Mouse (Mus musculus) heart, postnatal 25 days (tissue): ENCODE data around the gene Celf2. TPM values are rescaled to one million over a fixed set of nuclear protein-coding genes. Genes with fewer than 3 reads are reported as not detected.

Experiments
- DNase-seq: peaks from one replicate; pipeline ENCODE4 v3.0.0; 2022; ENCODE audit warnings: low spot score
- intact Hi-C: fragments of 180-260 bp; cut with DNase I; formaldehyde crosslinking; loops from one replicate; pipeline ENCODE4 v1.15.1; 2025
- total RNA-seq, 2 experiments: library from RNA; stranded (reverse); gene quantifications; 2 replicates each; pipeline ENCODE4 v1.2.3; 2021

Celf2 gene
- total RNA-seq, 2 experiments from 2014 or later: 63.1 to 72.7 TPM

DNA sequence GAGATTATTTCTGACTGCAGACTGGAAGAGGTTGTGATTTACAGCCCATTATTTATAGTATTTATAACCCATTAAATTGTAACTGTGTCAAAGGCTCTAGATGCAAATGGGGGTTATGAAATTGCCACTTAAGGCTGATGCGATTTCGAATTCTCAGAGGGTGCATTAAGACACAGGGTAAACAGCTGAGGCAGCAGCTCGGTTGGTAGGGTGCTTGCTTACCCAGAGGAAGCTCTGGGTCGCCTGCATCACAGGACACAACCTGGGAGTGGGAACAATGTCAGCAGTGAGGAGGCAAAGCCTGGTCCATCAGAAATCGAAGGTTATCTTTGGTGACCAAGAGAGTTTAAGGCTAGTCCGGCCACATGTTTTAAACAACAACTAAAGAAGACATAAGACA lies 286.5 kb downstream of the Celf2 start:
- intact Hi-C loops: no loop called here
- no peak for DNase-seq

DNA sequence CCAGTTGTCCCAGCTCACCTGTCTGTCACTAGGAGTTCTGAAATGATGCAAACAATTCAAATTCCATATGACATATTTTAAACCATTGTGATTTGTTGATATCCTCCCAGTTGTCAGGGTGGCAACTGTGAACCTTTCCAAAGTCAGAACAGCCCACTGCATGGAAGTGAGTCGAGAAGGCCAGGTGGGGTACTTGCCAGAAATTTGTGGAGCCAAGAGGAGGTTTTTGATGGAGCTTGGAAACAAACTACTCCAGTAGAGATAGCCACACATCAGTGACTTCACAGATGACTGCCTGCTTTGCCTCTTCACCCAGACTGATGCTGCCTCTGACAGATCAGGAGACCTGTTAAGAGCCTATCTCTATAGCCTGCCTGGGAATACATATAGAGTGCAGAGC lies 287.5 kb downstream of the Celf2 start:
- no peak for DNase-seq
- intact Hi-C loops: no loop called here

- intact Hi-C loops: no loop called here
- no peak for DNase-seq
Measured at GRCm38 (mm10) chr2:7218101-7218500, 291.3 kb downstream of the Celf2 start.

DNA sequence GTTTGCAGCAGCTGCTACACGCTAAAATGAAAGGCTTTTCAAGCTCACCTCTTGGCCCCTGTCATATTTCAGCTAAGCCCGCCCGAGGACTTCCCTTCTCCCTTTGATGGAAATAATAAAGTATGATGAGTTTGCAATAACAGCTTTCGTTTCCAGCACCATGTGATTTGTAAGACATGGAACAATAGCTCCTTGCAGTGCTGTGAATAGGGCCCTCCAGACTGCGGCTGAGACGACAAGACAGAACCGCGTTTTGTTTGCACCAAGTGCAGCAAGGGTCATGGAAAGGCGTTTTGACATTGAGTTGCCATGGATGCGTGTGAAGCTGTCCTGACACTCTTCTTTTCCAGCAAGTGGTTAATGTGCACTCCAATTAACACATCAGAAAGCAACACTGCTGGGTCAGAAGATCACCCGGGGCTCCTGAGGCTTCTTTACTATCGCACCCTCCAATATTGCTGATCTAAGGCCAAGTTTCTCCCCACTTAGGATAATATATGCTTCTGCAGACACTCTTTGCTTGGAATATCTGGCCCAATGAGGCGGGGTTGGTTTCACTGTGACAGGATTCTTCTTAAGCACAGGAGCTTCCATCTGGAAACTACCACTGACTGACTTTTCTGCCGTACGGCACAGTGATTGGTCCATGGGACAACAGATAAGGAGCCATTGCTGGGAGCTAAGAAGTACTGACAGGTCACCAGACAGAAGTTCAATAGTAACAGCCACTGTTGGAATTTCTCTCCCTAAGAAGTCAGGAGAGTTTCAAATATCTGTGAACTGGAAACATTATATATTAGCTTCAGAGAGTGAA lies 301.5 kb downstream of the Celf2 start:
- DNase-seq: no peak
- intact Hi-C loops: no loop called here

GRCm38 (mm10) chr2:7193413-7193812 lies 315.9 kb downstream of the Celf2 start:
- no peak for DNase-seq
- intact Hi-C loops: no loop called here

DNA sequence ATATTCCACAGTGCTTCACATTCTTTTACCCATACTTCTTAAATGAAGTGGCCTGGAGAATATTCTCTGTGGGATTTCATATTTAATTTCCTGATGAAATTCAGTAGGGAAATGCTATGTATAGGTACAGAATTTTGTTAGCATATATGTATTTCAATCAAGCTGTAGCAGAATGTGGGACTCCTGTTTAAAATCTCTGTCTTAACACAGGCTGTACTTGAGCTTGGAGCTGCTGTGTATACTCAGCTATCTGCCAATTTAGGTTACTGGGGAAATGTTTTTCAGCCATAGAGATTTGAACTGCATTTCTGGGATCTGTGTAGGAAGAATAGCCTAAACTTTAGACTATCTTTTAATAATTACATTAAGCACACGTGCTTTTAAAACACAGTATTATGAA lies 330.2 kb downstream of the Celf2 start:
- intact Hi-C loops: no loop called here
- DNase-seq: no peak

DNA sequence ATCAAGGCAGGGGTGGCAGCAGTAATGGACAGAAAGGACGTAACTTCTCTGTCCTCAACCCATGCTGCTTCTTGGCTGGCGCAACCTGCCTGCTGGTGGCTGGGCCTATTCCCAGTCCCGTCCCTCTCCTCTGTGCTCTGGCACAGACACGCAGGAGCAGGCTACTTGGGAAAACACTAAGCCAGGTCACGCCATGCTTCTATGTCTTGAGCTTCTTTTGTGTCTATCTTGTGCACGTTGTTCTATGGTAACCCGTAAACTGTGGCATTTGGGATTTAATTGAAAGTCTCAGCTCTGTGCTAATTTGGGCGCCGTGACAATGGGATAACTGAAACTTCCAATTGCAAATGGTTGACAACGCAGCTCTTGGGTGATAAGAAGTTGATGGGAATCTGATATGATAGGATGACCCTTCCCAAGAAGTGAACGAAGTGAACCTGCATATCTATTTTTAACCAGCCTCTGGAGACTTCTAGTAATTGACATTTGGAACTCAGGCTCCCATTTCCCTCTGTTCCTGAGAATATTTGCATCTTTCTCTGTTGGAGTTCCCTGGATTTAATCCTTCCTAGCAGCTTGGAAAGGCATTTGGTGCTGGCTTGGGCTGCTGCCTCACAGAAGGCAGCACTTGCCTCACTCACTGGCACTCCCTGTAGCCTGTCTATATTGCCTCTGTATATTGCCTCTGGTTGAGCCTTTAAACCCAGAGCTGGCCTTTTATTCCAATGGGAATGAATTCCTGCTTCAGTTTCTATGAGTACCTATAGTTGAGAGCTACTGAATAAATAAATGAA lies 335.9 kb downstream of the Celf2 start:
- DNase-seq: no peak
- intact Hi-C loops: no loop called here

DNA sequence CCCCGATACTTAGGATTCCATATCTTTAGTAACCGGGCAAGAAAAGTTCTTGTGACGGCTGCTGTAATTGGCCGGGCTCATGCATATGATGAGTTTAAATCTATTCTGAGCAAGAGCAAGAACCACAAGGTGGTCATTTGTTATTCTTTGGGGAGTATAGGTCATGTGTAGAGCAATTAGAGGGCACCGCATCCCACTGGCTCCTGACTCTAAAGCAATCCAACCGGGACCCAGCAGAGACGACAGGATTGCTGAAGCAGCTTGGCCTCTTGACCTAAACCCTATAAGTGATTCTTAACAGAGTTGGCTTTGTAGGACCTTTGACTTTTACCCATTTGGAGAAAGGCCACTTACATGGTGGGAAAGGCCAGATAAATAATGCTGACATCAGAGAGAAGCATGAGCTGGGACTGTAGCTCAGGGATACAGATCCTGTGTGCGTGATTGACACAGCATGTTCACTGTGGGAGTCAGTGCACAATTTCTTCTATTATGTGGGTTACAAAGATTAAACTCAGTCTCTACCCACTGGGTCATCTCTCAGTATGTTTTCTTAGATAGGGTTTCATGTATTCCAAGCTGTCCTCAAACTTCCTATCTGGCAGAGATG lies 338.2 kb downstream of the Celf2 start:
- intact Hi-C loops: no loop called here
- DNase-seq: no peak

DNA sequence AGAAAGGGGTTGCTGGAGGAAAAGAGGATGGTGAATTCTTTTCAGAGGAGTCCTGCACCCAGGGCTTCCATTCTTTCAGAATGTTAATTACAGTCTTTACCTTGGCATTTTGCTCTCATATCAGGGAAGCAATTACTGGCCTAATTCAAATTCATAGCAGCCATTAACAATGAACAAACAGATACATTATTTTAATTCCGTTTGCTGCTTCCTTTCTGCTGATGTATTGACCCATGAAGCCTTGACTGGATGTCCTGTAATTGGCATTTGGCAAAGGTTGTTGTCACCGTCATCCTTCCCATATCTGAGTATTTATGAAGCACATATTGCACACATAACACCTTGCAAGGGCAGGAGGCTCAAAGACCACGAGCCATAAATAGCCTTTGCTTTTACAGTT lies 343.6 kb downstream of the Celf2 start:
- intact Hi-C loops: no loop called here
- no peak for DNase-seq

- DNase-seq: no peak
- intact Hi-C loops: no loop called here
Measured at GRCm38 (mm10) chr2:7160108-7160507, 349.3 kb downstream of the Celf2 start.

DNA sequence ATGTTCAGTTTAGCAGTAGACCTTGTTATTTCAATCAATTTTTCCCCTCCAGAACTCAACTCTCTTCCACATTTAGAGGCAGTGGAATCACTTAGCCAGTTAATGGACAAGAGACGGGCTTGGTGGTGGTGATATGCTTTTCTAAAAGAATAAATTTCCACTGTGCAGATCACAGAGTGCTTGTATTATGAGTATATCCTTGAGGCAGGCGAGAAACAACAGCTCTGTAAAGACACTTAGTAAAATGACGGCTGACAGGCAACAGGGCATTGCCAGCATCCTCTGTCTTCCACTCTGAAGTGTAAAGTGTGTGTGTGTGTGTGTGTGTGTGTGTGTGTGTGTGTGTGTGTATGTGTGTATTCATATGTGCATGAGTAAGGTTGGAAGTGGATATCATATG lies 362.1 kb downstream of the Celf2 start:
- DNase-seq: no peak
- intact Hi-C loops: no loop called here

GRCm38 (mm10) chr2:7145541-7146043 lies 363.8 kb downstream of the Celf2 start:
- intact Hi-C loops: no loop called here

GRCm38 (mm10) chr2:7144871-7145270 lies 364.5 kb downstream of the Celf2 start:
- no peak for DNase-seq

More at GRCm38 (mm10) chr2:7145541-7146043, 363.8 kb downstream of the Celf2 start:
- DNase-seq: no peak

DNA sequence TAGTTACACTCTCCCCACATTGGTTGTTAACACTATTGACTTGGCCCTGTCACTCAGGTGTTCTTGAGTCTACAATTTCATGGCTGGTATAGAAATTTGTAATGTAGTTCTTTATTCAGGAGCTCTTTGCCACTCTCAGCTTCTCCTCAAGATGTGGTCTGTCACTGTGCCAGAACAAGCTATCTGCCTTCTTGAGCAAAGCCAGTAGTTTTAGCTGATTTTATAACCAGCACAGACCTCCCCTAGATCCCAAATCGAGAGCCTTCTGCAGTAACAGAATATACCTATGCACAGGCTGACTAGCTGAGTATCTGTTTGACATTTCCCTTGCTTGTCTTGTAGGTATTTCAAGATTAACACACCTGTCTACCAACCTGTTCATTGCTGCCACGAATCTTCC lies 386.0 kb downstream of the Celf2 start:
- no peak for DNase-seq
- intact Hi-C loops: no loop called here

More at GRCm38 (mm10) chr2:7144871-7145270, 364.5 kb downstream of the Celf2 start:
- intact Hi-C loops: no loop called here

- DNase-seq: no peak
- intact Hi-C loops: no loop called here
Measured at GRCm38 (mm10) chr2:7115801-7116200, 393.6 kb downstream of the Celf2 start.

DNA sequence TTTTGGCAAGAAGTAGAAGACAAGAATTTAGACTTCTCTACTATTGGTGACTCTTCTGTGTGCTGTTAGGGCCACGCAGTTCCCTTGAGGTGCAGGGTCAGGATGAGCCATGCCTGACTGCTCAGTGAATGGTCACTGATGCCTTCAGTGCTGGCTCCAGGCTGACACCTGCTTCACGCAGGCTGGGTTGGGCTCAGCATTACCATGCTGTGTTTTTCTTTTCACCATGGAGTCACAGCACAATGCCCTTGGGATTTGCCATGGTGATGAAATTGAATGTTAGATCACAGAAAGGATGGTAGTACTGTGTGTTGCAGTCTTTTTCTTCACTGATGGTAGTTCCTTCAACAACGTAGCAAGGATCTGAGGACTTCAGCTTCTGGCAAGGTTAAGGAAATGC lies 394.2 kb downstream of the Celf2 start:
- DNase-seq: no peak
- intact Hi-C loops: no loop called here

GRCm38 (mm10) chr2:7113738-7114137 lies 395.6 kb downstream of the Celf2 start:
- intact Hi-C loops: no loop called here
- no peak for DNase-seq

DNA sequence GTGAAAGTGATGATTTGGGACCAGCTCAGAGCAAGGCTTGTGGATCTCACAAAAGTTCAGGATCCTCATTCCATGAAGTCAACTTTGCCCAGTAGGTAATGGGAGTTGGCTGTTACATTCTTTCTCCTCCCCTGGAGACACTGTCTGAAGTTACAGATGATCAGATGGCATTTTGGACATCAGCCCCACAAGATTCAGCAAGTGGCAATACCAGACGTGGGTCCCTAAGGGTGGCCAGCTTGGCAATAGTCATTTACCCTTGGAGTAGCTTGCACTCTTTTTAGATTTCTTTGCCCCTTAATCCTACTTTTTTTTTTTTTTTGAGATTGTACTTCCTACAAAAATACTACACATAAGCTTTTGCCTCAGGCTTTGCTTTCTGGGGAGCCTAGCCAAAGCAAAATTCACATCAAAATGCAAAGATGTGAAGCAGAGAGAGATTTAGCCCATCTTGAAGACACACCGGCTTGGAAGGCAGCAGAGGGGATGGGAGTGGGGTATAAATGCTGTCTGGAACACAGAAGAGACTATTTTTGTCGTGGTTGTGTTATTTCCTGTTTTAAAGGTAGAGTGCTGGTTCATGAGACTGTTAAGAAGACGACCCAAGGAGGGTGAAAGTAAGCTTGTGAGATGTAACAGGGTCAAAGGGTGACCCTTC lies 397.1 kb downstream of the Celf2 start:
- DNase-seq: no peak
- intact Hi-C loops: no loop called here

- no peak for DNase-seq
- intact Hi-C loops: no loop called here
Measured at GRCm38 (mm10) chr2:7093414-7093813, 415.9 kb downstream of the Celf2 start.

- no peak for DNase-seq
- intact Hi-C loops: no loop called here
Measured at GRCm38 (mm10) chr2:7092641-7093040, 416.7 kb downstream of the Celf2 start.
